Mouse (Mus musculus): ENCODE data around the gene Gxylt2. TPM values are rescaled to one million over a fixed set of nuclear protein-coding genes. Genes with fewer than 3 reads are reported as not detected.

The Gxylt2 gene
- 0.06 TPM for total RNA-seq (2023)

DNA sequence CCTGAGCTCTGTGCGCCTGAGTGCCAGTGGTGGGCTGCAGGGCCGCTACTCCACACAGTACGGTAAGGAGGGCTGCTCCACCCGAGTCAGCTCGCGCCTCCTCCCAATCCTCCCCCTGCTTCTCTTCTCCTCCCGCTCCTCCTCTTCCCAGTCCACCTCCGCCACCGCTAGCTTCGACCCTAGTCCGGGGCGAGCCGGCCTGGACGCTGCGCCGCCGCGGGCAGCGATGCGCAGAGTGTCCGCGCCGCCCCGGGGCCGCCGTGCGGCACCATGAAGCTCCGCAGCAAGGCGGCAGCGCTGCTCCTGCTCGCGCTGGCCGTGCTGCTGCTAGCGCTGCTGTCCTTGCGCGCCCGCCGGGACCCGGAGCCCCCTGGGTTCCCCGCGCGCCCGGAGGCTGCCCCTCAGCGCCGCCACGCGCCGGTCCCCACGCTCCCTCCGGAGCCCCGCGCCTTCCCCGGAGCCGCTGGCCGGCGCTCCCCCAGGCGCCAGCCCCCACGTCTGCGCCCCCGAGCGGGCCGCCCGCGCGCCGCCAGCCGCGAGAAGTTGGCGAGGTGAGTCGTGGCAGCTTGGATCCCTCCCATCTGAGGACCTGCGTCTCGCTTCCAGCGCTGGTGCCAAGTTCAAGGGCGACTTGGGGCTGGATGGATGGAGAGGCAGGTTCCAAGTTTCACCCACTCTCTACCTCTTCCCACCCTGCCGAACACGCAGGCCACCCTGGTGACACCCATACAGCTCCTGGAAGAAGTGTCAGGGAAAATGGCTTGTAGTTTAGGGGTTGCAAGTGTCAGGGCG, at the start of gene Gxylt2:
Gene Gxylt2 (plus strand): TSS at position 161 of the 792 bp plus-strand sequence.

GRCm38 (mm10) chr6:100670880-100671344, 33.6 kb upstream of the Gxylt2 start, which contains the start of gene Shq1:
TSS of gene Shq1 (minus strand) at chr6:100671157.

DNA sequence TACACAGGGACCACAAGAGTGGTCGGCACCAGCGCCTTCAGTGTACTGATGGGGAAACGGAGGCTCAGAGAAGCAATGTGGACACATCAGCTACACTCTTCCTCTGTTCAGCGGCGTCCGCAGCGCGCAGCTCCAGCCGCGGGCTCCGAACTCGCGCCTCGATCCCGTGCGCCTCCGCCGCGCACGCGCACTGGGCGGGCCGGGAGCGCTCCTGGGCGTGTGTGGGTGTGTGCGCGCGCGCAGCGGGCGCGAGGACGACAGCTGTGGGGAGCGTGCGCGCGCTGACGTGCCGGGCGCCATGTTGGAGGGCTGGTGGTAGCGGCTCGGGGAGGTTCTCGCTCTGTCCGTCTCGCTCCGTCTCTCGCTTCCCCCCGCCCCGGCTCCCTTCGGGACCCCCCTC, 128.8 kb downstream of the Gxylt2 start, which contains the start of gene Ppp4r2:
Gene Ppp4r2 (plus strand): TSS at position 268 of the 400 bp plus-strand sequence.

Other genes starting within 250 kb of the Gxylt2 start
- gene Shq1, start 33.6 kb upstream of the Gxylt2 start, total RNA-seq (2023): 10.4 TPM
- 105 TPM for gene Ppp4r2, start 128.9 kb downstream of the Gxylt2 start, total RNA-seq (2023)